Mouse (Mus musculus): Measurements from ENCODE around the gene Gm42906.

GRCm38 (mm10) chr5:151034715-151035512 lies 393.0 kb downstream of the Gm42906 start:
- TF ChIP-seq CTCF (conservative IDR thresholded peaks at IDR 0.05; ENCODE audit: insufficient read depth, insufficient read length, low read depth, low read length) = no peak
- no peak for TF ChIP-seq POLR2A (IDR thresholded peaks at IDR 0.05; ENCODE audit: low read depth, low read length)
